Mouse (Mus musculus): ENCODE measurements around the gene Wars.
A peak's percentile ranks its signal among the peaks of the same experiment; 100 is the strongest.
"Not testable (repeated sequence)": the region's sequence is repeated elsewhere in the genome, so short reads cannot be mapped to it uniquely, and the experiment has no call there.

Gene Wars

DNA sequence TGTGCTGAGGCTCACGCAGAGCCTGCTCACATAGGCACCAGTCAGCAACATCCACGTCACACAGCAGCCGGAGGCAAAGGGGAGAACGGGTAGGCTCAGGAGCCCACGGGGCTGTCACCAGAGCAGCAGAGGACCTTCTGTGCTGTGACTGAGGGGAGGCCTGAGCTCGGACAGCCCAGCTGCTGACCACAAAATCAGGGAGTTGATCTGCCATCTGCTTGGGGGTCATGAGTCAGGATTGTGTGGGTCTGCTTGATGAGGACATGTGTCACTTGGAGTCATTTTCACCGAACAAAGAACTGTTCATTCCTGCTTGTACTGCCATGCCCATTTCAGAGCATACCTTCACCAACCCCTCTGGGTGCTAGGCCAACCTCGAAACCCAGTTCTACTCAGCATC is 37.8 kb downstream of the Wars start:
- no peak for DNase-seq (ENCODE audit: low read depth)

DNA sequence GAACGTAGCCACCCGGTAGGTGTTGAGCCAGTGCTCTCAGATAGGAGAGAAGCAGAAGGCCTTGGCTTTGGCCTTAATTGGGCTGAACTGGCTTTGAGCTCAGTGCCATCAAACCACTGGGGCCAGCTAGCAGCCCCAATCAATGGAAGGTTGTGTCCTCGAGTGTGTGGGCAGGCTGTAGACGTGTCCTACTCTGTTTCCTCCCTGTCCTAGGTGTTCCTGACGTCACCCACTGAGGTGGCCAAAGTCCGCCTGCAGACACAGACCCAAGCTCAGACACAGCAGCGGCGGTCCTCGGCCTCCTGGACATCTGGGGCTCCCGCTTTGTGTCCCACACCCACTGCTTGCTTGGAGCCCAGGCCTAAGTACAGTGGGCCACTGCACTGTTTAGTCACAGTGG is 38.9 kb downstream of the Wars start:
- DNase-seq (ENCODE audit: low read depth) = no peak

DNA sequence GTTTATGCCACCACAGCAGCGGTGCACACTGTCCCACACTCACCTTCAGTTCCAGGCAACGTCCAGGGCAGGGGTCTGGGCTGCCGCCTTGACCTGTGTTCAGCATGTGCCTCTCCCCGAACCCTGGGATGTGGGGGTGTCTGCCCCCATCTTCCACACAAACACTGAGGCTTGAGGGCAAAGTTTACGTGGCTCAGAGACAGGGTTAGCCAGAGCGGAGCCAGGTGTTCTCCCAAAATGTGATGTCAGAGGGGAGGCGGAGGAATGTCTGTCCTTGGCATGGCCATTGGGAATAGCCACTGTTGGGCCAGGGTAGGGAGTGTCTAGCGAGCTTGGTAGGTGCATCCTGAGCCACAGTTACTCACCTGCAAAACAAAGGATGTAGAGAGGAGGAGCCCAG is 41.2 kb downstream of the Wars start:
- no peak for DNase-seq (ENCODE audit: low read depth)

- DNase-seq (ENCODE audit: low read depth) = no peak
These were observed 43.1 kb downstream of the Wars start for GRCm38 (mm10) chr12:108850886-108851285.

DNA sequence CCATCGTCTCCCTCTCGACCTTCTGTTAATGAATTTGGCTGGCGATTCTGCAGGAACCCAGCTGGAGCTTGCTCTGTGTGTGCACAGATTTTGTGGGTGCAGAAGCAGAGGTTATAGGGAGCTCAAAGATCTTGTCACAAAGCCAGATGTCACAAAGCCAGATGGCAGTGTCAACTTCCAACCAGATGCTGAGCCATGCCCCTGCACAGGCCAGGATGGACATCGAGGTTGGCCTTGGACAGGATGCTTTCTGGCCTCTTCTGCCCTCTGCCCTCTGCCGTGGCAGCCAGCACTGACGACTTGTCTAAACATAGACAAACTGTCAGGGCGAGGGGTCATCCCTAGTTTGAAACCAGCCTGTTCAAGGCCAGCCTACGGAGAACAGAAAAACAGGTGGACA is 43.8 kb downstream of the Wars start:
- DNase-seq (ENCODE audit: low read depth) = no peak

DNA sequence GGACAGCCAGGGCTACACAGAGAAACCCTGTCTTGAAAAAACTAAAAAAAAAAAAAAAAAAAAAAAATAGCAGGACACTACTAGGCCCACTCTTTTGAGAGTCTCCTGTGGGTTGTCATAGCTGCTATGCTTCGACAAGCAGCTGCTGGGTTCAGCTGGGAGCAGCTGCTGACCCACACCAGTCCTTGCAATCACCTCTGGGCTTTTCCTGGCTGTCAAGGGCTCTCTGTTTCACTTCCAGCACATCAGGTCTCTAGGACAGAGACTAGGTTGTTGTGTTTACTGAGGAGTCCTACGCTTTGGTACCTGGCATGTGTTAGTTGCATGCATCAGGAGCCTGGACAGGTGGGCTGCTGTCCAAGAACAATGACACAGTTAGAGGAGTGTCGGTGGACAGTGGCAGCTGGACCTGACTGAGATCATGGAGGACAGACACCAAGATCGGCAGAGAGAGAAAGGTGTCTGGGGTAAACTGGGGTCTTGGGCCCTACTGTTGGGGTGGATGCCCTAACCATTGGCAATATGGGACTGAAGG is 44.4 kb downstream of the Wars start:
- no peak for DNase-seq (ENCODE audit: low read depth)

GRCm38 (mm10) chr12:108848033-108848432 is 45.9 kb downstream of the Wars start:
- not testable (repeated sequence) for DNase-seq (ENCODE audit: low read depth)

DNA sequence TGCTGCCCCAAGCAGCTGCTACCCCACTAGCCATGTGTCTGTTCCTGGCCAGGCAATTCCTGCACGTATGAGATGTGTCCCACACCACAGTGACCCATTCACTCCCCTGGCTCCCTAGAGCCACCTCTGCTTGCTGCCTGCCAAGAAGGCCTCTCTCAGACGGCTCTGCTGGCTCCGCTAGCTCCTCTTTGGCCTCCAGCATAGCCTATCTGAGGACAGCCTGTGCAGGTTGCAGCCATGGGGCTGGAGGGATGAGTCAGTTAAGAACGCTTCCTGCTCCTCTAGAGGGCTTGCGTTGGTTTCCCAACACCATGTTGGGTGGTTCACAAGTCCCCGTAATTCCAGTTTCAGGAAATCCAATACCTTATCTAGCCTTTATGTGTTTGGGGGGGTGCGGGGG is 51.3 kb downstream of the Wars start:
- no peak for DNase-seq (ENCODE audit: low read depth)

- DNase-seq (ENCODE audit: low read depth) = no peak
These were observed 52.8 kb downstream of the Wars start for GRCm38 (mm10) chr12:108841181-108841580.

DNA sequence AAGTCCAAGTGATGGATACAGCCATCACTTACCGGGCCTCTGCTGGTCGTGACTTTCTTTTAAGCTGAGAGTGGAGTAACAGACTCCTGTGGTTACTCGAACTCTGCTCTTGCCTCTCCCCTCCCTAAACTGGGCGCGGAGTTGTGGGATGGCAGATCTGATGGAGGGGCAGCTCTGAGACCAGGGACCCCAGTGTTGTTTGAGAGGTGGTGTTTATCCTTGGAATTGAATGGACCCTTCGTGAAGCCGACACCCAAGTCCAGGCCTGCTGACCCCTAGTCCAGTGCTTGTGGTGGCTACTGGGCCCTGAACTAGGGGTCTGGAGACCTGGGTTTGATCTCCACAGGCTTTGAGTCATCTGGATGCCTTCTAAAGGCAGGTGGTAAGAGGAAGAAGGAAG is 57.3 kb downstream of the Wars start:
- peak; percentile 48 for DNase-seq (ENCODE audit: low read depth)

DNA sequence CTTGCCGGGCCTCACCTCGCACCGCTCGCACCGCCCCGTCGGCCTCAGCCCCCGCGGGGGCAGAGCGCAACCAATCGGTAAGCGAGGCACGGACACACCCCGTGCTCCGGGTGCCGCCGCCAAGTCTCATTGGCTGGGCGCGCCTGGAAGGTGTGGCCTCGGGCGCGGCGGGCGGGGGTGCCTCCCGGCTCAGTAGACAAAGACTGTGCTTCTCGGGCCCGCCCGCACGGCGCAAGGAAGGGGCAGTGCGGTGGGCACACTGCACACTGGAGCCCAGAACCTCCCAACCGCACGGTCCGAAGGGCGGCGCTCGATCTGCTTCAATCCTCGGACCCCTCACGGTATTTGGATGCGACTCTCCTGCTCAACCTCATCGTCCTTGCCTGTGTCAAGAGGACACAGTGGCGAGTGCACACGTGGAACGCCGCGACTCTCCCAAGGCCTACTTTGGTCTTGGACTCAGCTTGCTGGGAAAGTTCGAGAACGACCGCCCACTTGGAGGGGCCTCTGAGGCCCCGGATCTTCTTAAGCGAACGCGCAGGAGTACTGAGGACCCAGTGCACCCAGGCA is 58.0 kb downstream of the Wars start, which contains the start of the genes Slc25a29 and Slc25a47:
Slc25a29 (minus strand) TSS at position 44 of the 570 bp plus-strand sequence.
Slc25a47 (plus strand) TSS at position 207 of the 570 bp plus-strand sequence.
- peak; percentile 98 for DNase-seq (ENCODE audit: low read depth)

- no peak for DNase-seq (ENCODE audit: low read depth)
These were observed 58.6 kb downstream of the Wars start for GRCm38 (mm10) chr12:108835208-108835839.

DNA sequence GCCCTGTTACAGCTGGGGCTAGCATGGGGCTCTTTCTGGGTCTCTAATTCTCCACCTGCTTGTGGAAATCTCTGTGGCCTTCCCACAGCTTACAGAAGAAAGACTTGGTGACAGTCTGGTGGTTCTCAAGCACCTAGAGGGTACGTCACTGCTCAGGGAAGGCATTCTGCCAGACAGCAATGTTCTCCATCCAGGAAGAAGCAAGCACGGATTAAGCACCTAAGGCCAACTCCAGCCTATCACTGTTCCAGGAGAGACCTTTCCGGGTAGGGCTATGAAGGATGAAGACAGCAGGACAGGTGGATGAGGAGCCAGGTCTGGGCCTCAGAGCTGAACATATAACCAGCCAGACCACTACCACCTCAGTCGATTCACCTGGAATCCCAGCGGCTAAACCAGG is 59.2 kb downstream of the Wars start:
- DNase-seq (ENCODE audit: low read depth) = no peak

- no peak for DNase-seq (ENCODE audit: low read depth)
These were observed 59.6 kb downstream of the Wars start for GRCm38 (mm10) chr12:108834337-108834736.

- DNase-seq (ENCODE audit: low read depth) = no peak
These were observed 60.6 kb downstream of the Wars start for GRCm38 (mm10) chr12:108833408-108833807.

GRCm38 (mm10) chr12:108832851-108833250 is 61.1 kb downstream of the Wars start:
- peak; percentile 41 for DNase-seq (ENCODE audit: low read depth)

DNA sequence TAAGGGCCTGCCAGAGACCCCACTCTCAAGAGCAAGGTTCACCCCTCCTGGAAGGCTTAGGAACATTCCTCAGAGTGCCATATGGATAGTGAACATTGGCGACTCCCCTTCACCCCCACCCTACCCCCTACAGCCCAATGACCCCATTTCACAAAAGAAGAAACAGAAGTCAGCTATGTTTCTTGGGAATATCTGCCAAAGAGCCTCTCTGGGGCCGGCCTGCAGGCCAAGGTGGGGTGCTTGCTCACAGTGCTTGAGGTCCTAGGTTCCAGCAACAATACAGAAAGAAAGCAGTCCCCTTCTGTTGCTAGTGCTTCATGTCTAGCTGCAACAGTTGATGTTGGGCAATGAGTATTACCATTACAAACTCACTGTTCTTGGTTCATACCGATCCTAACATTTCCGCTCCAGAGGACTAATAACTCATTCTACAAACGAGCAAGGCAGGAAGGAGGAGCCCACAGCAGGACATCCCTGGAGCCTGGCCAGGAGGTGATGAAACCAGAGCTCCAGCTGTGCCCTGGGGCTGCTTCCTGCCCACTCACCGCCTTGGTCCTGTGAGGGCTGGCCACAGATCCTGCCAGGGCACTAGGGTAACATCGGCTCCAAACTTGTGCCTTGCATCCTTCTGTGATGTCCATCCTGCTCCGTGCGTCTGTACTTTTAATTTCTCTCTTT is 61.9 kb downstream of the Wars start:
- peak; percentile 91 for DNase-seq (ENCODE audit: low read depth)

DNA sequence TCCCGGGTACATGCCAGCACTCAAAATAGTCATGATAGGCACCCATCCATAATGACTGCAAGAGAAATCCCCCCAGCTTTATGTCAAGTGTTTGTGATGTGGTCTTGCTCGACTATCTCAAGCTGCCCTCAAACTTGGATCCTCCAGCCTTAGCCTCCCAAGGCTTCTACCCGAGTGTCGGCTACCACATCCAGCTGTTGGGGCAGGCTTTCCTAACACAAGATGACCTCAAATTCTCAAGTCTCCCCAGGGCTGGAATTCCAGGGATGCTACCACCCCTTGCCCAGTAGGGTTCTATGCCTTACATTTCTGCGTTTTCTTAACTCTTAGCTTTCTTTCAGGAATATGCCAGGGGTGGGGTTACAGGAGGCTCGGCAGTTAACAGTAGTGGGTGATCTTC is 63.6 kb downstream of the Wars start:
- no peak for DNase-seq (ENCODE audit: low read depth)

DNA sequence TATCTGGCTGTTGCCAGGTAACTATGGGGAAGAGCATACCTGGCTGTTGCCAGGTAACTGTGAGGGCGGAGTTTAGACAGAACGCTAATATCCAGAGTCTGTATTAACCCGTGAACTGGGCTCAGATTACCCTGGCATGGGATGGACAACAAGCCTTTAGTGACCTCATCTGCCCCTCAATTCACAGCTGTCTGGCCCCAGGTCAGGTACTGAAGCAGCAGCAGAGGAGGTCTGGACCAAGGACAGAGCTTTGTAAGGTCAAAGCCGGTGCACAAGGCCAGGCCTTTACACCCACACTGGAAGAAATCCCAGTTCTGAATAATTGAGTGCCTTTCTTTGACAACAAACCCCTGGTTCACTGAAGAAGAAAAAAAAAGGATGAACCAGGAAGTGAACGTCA is 64.3 kb downstream of the Wars start:
- peak; percentile 24 for DNase-seq (ENCODE audit: low read depth)

GRCm38 (mm10) chr12:108827641-108828040 is 66.3 kb downstream of the Wars start:
- no peak for DNase-seq (ENCODE audit: low read depth)

- no peak for DNase-seq (ENCODE audit: low read depth)
These were observed 66.9 kb downstream of the Wars start for GRCm38 (mm10) chr12:108826958-108827535.

DNA sequence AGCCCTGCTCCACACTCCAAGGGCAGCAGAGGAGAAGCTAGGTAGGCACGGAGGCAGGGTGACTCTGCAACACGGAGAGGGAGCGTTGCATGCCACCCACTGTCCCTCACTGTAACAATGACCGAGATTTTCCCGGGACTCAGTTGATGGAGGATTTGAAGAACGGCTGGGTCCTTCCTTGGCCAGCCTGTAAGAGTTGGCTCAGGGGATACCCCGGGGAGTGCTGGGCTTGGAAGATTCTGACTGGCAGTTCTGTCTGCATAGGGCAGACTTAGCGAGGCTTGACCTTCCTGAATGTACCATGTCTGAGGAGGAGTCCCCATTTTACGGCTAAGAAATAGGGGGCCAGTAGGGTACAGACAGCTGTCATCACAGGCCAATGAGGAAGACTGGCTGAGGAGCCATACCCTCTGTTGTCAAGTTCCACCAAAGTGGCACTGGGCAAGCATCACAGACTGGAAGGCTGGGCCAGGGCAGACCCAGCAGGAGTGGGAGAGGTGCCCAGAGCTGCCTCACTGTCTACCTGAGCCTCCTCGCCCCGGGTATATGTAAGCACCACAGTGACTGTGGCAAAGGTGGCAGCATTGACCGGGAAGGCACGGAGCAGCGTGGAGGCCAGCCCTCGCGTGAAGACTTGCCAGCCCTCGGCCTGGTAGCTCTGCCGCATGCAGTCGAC is 67.6 kb downstream of the Wars start:
- DNase-seq (ENCODE audit: low read depth) = no peak

Measured in NIH3T3 (cell line).